Mouse (Mus musculus): Measurements from ENCODE around the gene Pdia2.
A peak's percentile ranks its signal among the peaks of the same experiment; 100 is the strongest.
"Not testable (repeated sequence)": the region's sequence is repeated elsewhere in the genome, so short reads cannot be mapped to it uniquely, and the experiment has no call there.

Pdia2 gene

GRCm38 (mm10) chr17:26200831-26201705, 2.2 kb upstream of the Pdia2 start:
- DNase-seq (ENCODE audit: inconsistent ontology term), result peak; percentile 39

- DNase-seq (ENCODE audit: inconsistent ontology term), result no peak
Observed at GRCm38 (mm10) chr17:26192481-26193190, 6.3 kb downstream of the Pdia2 start.

GRCm38 (mm10) chr17:26191486-26191885, 7.4 kb downstream of the Pdia2 start:
- not testable (repeated sequence) for DNase-seq (ENCODE audit: inconsistent ontology term)

- no peak for DNase-seq (ENCODE audit: inconsistent ontology term)
Observed at GRCm38 (mm10) chr17:26188091-26188805, 10.6 kb downstream of the Pdia2 start.

- DNase-seq (ENCODE audit: inconsistent ontology term), result no peak
Observed at GRCm38 (mm10) chr17:26187592-26187991, 11.3 kb downstream of the Pdia2 start.

GRCm38 (mm10) chr17:26181179-26181578, 17.7 kb downstream of the Pdia2 start:
- DNase-seq (ENCODE audit: inconsistent ontology term), result no peak

GRCm38 (mm10) chr17:26178611-26179010, 20.3 kb downstream of the Pdia2 start:
- peak; percentile 88 for DNase-seq (ENCODE audit: inconsistent ontology term)

- not testable (repeated sequence) for DNase-seq (ENCODE audit: inconsistent ontology term)
Observed at GRCm38 (mm10) chr17:26175248-26175647, 23.6 kb downstream of the Pdia2 start.

- no peak for DNase-seq (ENCODE audit: inconsistent ontology term)
Observed at GRCm38 (mm10) chr17:26168039-26168438, 30.8 kb downstream of the Pdia2 start.

- DNase-seq (ENCODE audit: inconsistent ontology term), result no peak
Observed at GRCm38 (mm10) chr17:26162736-26163135, 36.2 kb downstream of the Pdia2 start.

- DNase-seq (ENCODE audit: inconsistent ontology term), result no peak
Observed at GRCm38 (mm10) chr17:26151886-26152630, 46.8 kb downstream of the Pdia2 start.

- DNase-seq (ENCODE audit: inconsistent ontology term), result no peak
Observed at GRCm38 (mm10) chr17:26149056-26149455, 49.8 kb downstream of the Pdia2 start.

Measured in Muller cell, postnatal 12 days (primary cell).